Mouse (Mus musculus): ENCODE measurements around the gene Tas2r108.

- TF ChIP-seq CTCF (IDR thresholded peaks at IDR 0.05), result no peak
- no peak for TF ChIP-seq EP300 (IDR thresholded peaks at IDR 0.05)
These were observed at the start of gene Tas2r108 for GRCm38 (mm10) chr6:40493229-40493628.
